Mouse (Mus musculus): ENCODE measurements around the gene Arhgap15. TPM values are rescaled to one million over a fixed set of nuclear protein-coding genes. Genes with fewer than 3 reads are reported as not detected.

The Arhgap15 gene
- total and polyA plus RNA-seq, 2 experiments from 2014 or later: 1.2 to 2.0 TPM

GRCm38 (mm10) chr2:43782157-43782556 is 33.5 kb downstream of the Arhgap15 start:
- no peak for DNase-seq
- Histone ChIP-seq H3K36me3 (ENCODE audit: insufficient read depth) (no peaks in the 10 kb centered on the region), H3K4me3 (ENCODE audit: low read depth, low read length) (no peak overlapping the region), H3K4me1 (ENCODE audit: insufficient read depth) (peaks cover 14% of the 10 kb centered on the region), H3K4me2 (ENCODE audit: low read depth) (no peak overlapping the region), H3K9ac (no peak overlapping the region), H3K27ac (ENCODE audit: low read depth, low read length) (no peak overlapping the region), H3K27me3 (ENCODE audit: insufficient read depth, low read length) (no peaks in the 10 kb centered on the region), H3K9me3 (ENCODE audit: low read length) (no peaks in the 10 kb centered on the region)
- 35% methylated on average over 3 of the region's 3 CpGs for WGBS
- ATAC-seq: no peak
- TF ChIP-seq CTCF (IDR thresholded peaks at IDR 0.05; ENCODE audit: low read depth): no peak

DNA sequence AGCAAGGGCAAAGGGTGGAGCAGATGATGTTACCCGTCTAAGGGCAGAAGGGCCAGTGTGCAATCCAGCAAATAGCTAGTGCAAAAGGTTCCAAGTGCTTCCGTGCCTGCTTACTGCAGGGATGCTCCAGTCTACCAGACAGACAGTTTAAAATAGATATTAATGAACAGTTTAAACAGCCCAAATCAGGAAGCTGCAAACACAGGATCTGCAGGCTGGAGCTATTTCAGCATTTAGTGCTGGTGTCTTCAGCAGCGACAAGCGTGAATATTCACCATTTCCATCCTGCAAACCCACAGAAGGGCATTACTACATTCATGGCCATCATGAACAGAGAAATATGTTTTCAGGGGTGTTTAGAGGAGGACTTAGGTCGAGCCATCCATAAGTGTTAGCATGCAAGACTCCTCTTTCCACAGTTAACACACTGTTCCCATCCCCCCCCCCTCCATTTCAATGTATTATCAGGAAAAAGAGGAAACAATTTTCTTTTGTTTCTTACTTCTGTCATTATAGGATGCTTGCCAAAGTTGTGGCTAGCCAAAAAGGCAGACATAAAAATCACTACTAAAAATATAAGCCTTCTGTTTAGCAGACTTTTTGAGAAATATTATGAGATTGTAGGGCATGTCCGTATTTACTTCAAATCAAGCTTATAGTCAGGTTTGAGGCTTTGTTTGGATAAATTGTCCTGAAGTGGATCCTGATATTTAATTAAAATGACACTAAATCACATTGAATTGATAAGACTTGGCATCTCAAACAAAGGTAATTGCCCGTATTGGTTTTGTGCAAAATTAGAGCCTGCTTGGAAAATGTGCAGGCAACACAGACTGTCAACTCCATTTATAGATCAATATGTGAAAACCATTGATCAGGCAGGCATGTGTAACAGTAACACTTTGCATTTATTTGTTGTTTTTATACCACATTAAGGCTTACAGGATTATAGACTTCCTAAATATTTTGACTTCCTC is 35.4 kb downstream of the Arhgap15 start:
- ATAC-seq: peak; percentile 30
- Histone ChIP-seq H3K36me3 (ENCODE audit: insufficient read depth) (no peaks in the 10 kb centered on the region), H3K27me3 (ENCODE audit: insufficient read depth, low read length) (no peaks in the 10 kb centered on the region), H3K27ac (ENCODE audit: low read depth, low read length) (peak overlapping the region; percentile 78), H3K9me3 (ENCODE audit: low read length) (no peaks in the 10 kb centered on the region), H3K9ac (peak overlapping the region; percentile 29; the same call in 1 of the 2 replicates), H3K4me2 (ENCODE audit: low read depth) (peak overlapping the region; percentile 4; the same call in 1 of the 2 replicates), H3K4me1 (ENCODE audit: insufficient read depth) (peaks cover 14% of the 10 kb centered on the region), H3K4me3 (ENCODE audit: low read depth, low read length) (no peak overlapping the region)
- 38% methylated on average over 7 of the region's 7 CpGs for WGBS
- DNase-seq: peak; percentile 68
- no peak for TF ChIP-seq CTCF (IDR thresholded peaks at IDR 0.05; ENCODE audit: low read depth)

DNA sequence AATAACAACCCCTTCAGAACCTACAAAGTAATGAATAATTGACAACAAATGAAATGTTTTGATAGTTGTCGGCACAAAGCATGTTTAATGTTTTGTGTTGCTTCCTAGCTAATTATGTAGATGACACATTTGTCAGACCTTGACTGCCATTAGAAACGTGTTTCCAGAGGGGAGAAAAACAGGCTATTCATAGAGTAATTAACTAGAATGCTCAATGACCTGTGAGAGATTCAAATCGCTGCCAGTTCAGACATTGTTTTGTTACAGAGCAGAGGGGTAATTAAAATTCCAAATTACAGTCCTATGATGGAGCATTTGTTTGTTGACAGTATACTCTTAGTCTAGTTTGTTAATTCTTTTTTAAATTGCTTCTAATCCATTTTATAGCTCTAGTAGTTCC is 37.5 kb downstream of the Arhgap15 start:
- no peak overlapping the region for H3K9ac ChIP-seq
- H3K4me3 ChIP-seq (ENCODE audit: low read depth, low read length): no peak overlapping the region
- H3K27me3 ChIP-seq (ENCODE audit: insufficient read depth, low read length): no peaks in the 10 kb centered on the region
- no peaks in the 10 kb centered on the region for H3K36me3 ChIP-seq (ENCODE audit: insufficient read depth)
- WGBS: 8% methylated on average over 3 of the region's 3 CpGs
- no peak overlapping the region for H3K27ac ChIP-seq (ENCODE audit: low read depth, low read length)
- H3K9me3 ChIP-seq (ENCODE audit: low read length): no peaks in the 10 kb centered on the region
- H3K4me1 ChIP-seq (ENCODE audit: insufficient read depth): peaks cover 14% of the 10 kb centered on the region
- ATAC-seq: no peak; the same call in 1 of the 2 replicates
- no peak for TF ChIP-seq CTCF (IDR thresholded peaks at IDR 0.05; ENCODE audit: low read depth)
- H3K4me2 ChIP-seq (ENCODE audit: low read depth): no peak overlapping the region
- peak; percentile 31 for DNase-seq

- peak; percentile 87 for ATAC-seq
- H3K9ac ChIP-seq: no peak overlapping the region; the same call in 1 of the 2 replicates
Measured at GRCm38 (mm10) chr2:43787141-43787540, 38.5 kb downstream of the Arhgap15 start.

GRCm38 (mm10) chr2:43788484-43788883 is 39.9 kb downstream of the Arhgap15 start:
- Histone ChIP-seq H3K27ac (ENCODE audit: low read depth, low read length) (peak overlapping the region; percentile 1; the same call in 1 of the 2 replicates), H3K36me3 (ENCODE audit: insufficient read depth) (no peaks in the 10 kb centered on the region), H3K9me3 (ENCODE audit: low read length) (no peaks in the 10 kb centered on the region), H3K4me2 (ENCODE audit: low read depth) (no peak overlapping the region), H3K4me3 (ENCODE audit: low read depth, low read length) (no peak overlapping the region), H3K4me1 (ENCODE audit: insufficient read depth) (peaks cover 14% of the 10 kb centered on the region), H3K9ac (0 out of 2 replicates have a peak overlapping the region, but pooled peaks have one; percentile 6), H3K27me3 (ENCODE audit: insufficient read depth, low read length) (no peaks in the 10 kb centered on the region)
- WGBS: 31% methylated on average over 8 of the region's 8 CpGs
- DNase-seq: peak; percentile 18
- no peak for ATAC-seq
- no peak for TF ChIP-seq CTCF (IDR thresholded peaks at IDR 0.05; ENCODE audit: low read depth)

More at GRCm38 (mm10) chr2:43787141-43787540, 38.5 kb downstream of the Arhgap15 start:
- H3K9me3 ChIP-seq (ENCODE audit: low read length): no peaks in the 10 kb centered on the region
- H3K4me3 ChIP-seq (ENCODE audit: low read depth, low read length): no peak overlapping the region
- H3K36me3 ChIP-seq (ENCODE audit: insufficient read depth): no peaks in the 10 kb centered on the region
- WGBS: 36% methylated on average over 12 of the region's 12 CpGs
- H3K4me2 ChIP-seq (ENCODE audit: low read depth): no peak overlapping the region
- no peaks in the 10 kb centered on the region for H3K27me3 ChIP-seq (ENCODE audit: insufficient read depth, low read length)
- peak; percentile 76 for DNase-seq
- TF ChIP-seq CTCF (IDR thresholded peaks at IDR 0.05; ENCODE audit: low read depth): peak; percentile 77
- peaks cover 14% of the 10 kb centered on the region for H3K4me1 ChIP-seq (ENCODE audit: insufficient read depth)
- H3K27ac ChIP-seq (ENCODE audit: low read depth, low read length): no peak overlapping the region

- 72% methylated on average over 6 of the region's 6 CpGs for WGBS
- DNase-seq: no peak
Measured at GRCm38 (mm10) chr2:43790049-43790693, 41.5 kb downstream of the Arhgap15 start.

More at GRCm38 (mm10) chr2:43790049-43790693, 41.5 kb downstream of the Arhgap15 start:
- Histone ChIP-seq H3K9me3 (ENCODE audit: low read length) (no peaks in the 10 kb centered on the region), H3K9ac (no peak overlapping the region), H3K4me1 (ENCODE audit: insufficient read depth) (peaks cover 5% of the 10 kb centered on the region), H3K27me3 (ENCODE audit: insufficient read depth, low read length) (no peaks in the 10 kb centered on the region), H3K27ac (ENCODE audit: low read depth, low read length) (no peak overlapping the region), H3K4me2 (ENCODE audit: low read depth) (no peak overlapping the region), H3K36me3 (ENCODE audit: insufficient read depth) (no peaks in the 10 kb centered on the region), H3K4me3 (ENCODE audit: low read depth, low read length) (no peak overlapping the region)
- no peak for ATAC-seq
- no peak for TF ChIP-seq CTCF (IDR thresholded peaks at IDR 0.05; ENCODE audit: low read depth)

Data from forebrain, postnatal 0 days (tissue).